10 mouse cellular contexts compared by ENCODE assay signal in genomic region chr6:91590806-91591571, GRCm38 (mm10).
DNase-seq lines count a peak whose midpoint lies in the region; ATAC-seq and TF ChIP-seq lines count a peak whose summit lies in the region.
"Had no signal": no experiment of that assay in that cellular context is flagged by ENCODE, and none has a peak within 500 bp of the region (broad histone marks: within the 10 kb centered on the region; RNA-seq: fewer than 3 reads in every experiment).

No protein-coding gene starts in this region.

- no peaks in the 10 kb centered on the region for H3K27me3 ChIP-seq in kidney, embryonic 14.5 days (ENCODE audit: control insufficient read depth, insufficient read depth, low read length)
- H3K27me3 ChIP-seq in forebrain, embryonic 14.5 days (replicated peaks; ENCODE audit: control insufficient read depth, insufficient read depth, low read length), result no peaks in the 10 kb centered on the region
- no peaks in the 10 kb centered on the region for H3K27me3 ChIP-seq in kidney, adult 2 months (replicated peaks; ENCODE audit: control insufficient read depth, insufficient read depth, low read length)

- TF ChIP-seq POLR2A in kidney, adult 2 months (IDR thresholded peaks at IDR 0.05; ENCODE audit: low read depth, low read length), result no peak

- 0 out of 2 replicates have a peak, but pooled peaks cover 7% of the 10 kb centered on the region for H3K4me1 ChIP-seq in kidney, embryonic 14.5 days (ENCODE audit: control insufficient read depth, insufficient read depth, low read length)
- H3K4me1 ChIP-seq in forebrain, embryonic 14.5 days (ENCODE audit: control insufficient read depth, insufficient read depth, low read length), result peaks cover 10% of the 10 kb centered on the region
- H3K4me1 ChIP-seq in kidney, adult 2 months (ENCODE audit: control insufficient read depth, insufficient read depth, low read length), result peaks cover 27% of the 10 kb centered on the region

- no peaks in the 10 kb centered on the region for H3K36me3 ChIP-seq in kidney, embryonic 14.5 days (ENCODE audit: control insufficient read depth, insufficient read depth, low read length)
- H3K36me3 ChIP-seq in forebrain, embryonic 14.5 days (ENCODE audit: control insufficient read depth, insufficient read depth, low read length), result no peaks in the 10 kb centered on the region
- no peaks in the 10 kb centered on the region for H3K36me3 ChIP-seq in kidney, adult 2 months (ENCODE audit: control insufficient read depth, insufficient read depth, low read length)
- H3K36me3 ChIP-seq: G1E had no signal

- no peak for ATAC-seq in kidney, embryonic 14.5 days (ENCODE audit: low FRiP score, low TSS enrichment)
- ATAC-seq in forebrain, embryonic 14.5 days, result peak; percentile 57; the same call in 1 of the 2 replicates
- ATAC-seq in megakaryocyte progenitor cell, adult 5-6 weeks (replicated peaks; ENCODE audit: poor library complexity), result 0 out of 2 replicates have a peak, but pooled peaks have one; percentile 29

- no peak for TF ChIP-seq CTCF in kidney, adult 2 months (conservative IDR thresholded peaks at IDR 0.05; ENCODE audit: insufficient read depth, insufficient read length, low read depth, low read length)

- peak; percentile 88 for DNase-seq in kidney, adult 11 months
- DNase-seq in forebrain, embryonic 14.5 days (ENCODE audit: low spot score), result peak; percentile 58
- DNase-seq in kidney, adult 2 months, result peak; percentile 93
- DNase-seq in urinary bladder, adult 18-20 months (ENCODE audit: low spot score in 2 of 2), result no peak
- no peak for DNase-seq in cerebellum, adult 8-10 months
- DNase-seq in embryo, embryonic 10.5 days (ENCODE audit: low spot score), result no peak

- H3K4me2 ChIP-seq in kidney, embryonic 14.5 days (replicated peaks; ENCODE audit: low read depth, low read length), result no peak overlapping the region; the same call in 1 of the 2 replicates
- H3K4me2 ChIP-seq in forebrain, embryonic 14.5 days (ENCODE audit: low read length), result no peak overlapping the region

- WGBS in kidney, embryonic 14.5 days, result 34% methylated on average over 8 of the region's 8 CpGs
- WGBS in forebrain, embryonic 14.5 days, result 40% methylated on average over 8 of the region's 8 CpGs
- 23% methylated on average over 8 of the region's 8 CpGs for WGBS in kidney, adult 2 months

- H3K4me3 ChIP-seq in kidney, embryonic 14.5 days (ENCODE audit: low read length), result no peak overlapping the region
- no peak overlapping the region for H3K4me3 ChIP-seq in forebrain, embryonic 14.5 days (ENCODE audit: low read depth, low read length)
- no peak overlapping the region for H3K4me3 ChIP-seq in kidney, adult 2 months (ENCODE audit: insufficient read depth, low read depth, low read length)
- H3K4me3 ChIP-seq: erythroblast, embryonic 14.5 days had no signal

- H3K9ac ChIP-seq in kidney, embryonic 14.5 days (ENCODE audit: low read depth, low read length), result no peak overlapping the region
- H3K9ac ChIP-seq in forebrain, embryonic 14.5 days (ENCODE audit: low read length), result no peak overlapping the region

- H3K9me3 ChIP-seq in kidney, embryonic 14.5 days (ENCODE audit: control insufficient read depth, low read length), result no peaks in the 10 kb centered on the region
- no peaks in the 10 kb centered on the region for H3K9me3 ChIP-seq in forebrain, embryonic 14.5 days (replicated peaks; ENCODE audit: control insufficient read depth, low read length)
- H3K9me3 ChIP-seq: G1E had no signal

- H3K27ac ChIP-seq in kidney, embryonic 14.5 days (ENCODE audit: low read depth, low read length), result no peak overlapping the region
- H3K27ac ChIP-seq in forebrain, embryonic 14.5 days (ENCODE audit: low read depth, low read length), result 0 out of 2 replicates have a peak overlapping the region, but pooled peaks have one; percentile 7
- H3K27ac ChIP-seq in kidney, adult 2 months (ENCODE audit: insufficient read depth, low read depth, low read length), result peak overlapping the region; percentile 98

Comparison
In these comparisons a context has a peak if more than half of its experiments do, and no peak if none do; other contexts are left out.
1. DNase-seq: peak in kidney, adult 11 months (single experiment), forebrain, embryonic 14.5 days (single experiment) and kidney, adult 2 months (single experiment); none in urinary bladder, adult 18-20 months (0 of 2), cerebellum, adult 8-10 months (single experiment) and embryo, embryonic 10.5 days (single experiment).